Mouse (Mus musculus) liver, adult (tissue): ENCODE results near the gene Dcakd.

Experiments used
- GATA4 ChIP-seq: IDR thresholded peaks from 2 replicates; pipeline ENCODE4 v1.6.1; 2014; ENCODE audit warnings: mild to moderate bottlenecking, low read length; ENCODE audit not compliant: insufficient replicate concordance

Dcakd gene

DNA sequence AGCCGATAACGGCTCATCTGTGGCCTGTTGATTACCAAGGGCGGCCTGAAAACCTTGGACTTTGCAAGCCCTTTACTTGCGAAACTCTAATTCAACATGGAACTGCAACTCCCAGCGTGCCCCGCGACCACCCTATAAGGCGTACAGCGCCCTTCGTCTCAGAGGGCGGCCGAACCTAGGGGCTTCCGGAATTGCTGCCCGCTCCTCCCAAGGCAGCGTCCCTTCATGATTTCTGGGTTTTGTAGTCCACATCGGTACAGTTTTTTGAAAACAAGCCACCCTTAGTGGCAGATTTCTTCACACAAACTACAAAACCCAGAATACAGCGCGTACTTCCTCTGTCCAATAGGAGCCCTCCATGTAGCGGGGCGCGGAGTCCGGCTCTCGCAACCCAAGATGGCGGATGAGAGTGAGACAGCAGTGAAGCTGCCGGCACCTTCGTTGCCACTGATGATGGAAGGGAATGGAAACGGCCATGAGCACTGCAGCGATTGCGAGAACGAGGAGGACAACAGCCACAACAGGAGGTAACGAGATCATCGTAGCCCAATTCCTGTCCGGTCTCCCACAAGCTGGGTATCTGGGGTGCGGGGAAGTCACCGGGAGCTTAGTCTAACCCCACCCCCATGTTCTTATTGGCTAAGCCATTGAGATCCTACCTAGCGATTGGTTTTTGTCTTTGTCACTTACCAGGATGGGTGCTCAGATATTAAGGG, at the start of gene Dcakd, which contains the start of gene Nmt1:
TSS of gene Dcakd (minus strand) at position 158 of the 716 bp plus-strand sequence.
TSS of gene Nmt1 (plus strand) at position 15 of the 716 bp plus-strand sequence.
- TF ChIP-seq GATA4: peak; percentile 20; the same call in 1 of the 2 replicates

DNA sequence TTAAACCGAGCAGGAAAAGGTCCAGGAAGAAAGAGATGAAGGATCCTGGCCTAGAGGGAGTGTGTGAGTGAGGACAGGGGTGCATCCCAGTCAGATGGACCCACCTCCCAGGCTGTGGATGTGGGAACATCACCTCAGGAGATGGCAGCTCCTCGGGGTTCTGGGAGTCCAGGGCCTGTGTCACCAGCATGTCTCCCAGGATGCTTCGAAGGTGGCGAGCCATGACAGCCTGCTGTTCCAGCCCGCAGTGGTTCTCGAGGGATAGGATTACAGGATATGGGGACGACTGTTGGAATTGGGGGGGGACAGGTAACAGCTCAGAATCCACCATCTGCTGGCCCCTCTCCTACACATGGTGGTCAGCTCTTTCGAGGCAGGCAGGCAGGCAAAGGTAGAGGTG, 48.4 kb upstream of the Dcakd start:
- TF ChIP-seq GATA4: no peak

DNA sequence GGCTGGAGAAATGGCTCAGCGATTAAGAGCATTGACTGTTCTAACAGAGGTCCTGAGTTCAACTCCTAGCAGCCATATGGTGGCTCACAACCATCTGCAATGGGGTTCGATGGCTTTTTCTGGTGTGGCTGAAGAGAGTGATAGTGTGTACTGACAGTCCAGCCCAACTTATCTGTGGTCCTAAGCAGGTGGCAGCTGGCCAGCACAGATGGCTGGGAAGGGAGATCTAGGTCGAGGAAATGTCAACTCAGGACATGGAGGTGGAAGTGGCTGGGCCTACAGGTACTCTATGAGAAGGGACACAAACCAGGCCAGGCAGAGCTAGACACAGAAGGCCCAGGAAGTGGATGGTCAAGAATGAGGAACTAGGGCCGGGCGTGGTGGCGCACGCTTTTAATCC, 47.9 kb upstream of the Dcakd start:
- TF ChIP-seq GATA4: no peak

DNA sequence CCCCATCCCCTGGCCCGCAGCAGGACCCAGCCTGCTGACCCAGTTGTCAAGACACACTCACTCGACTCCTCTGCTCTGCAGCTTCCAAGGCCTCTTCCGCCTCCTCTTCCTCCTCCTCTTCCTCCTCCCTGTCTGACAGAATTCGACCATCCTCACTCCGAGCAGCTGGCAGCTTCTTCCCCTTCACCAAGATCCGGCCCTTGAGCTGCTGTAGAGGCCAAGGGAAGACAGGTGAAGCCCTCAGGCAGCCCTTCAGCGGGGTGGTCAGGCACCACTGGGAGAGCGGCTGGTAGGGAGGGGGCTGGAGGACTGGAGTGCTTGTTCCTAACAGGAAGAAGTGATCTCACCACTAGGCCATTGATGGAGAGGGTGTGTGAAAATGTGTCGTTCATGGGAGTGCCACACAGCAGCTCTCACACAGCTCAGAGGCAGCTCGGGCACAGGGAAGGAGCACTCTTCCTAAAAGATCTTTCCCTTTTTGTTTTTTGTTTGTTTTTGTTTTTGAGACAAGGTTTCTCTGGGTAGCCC, 46.7 kb upstream of the Dcakd start:
- TF ChIP-seq GATA4: no peak

DNA sequence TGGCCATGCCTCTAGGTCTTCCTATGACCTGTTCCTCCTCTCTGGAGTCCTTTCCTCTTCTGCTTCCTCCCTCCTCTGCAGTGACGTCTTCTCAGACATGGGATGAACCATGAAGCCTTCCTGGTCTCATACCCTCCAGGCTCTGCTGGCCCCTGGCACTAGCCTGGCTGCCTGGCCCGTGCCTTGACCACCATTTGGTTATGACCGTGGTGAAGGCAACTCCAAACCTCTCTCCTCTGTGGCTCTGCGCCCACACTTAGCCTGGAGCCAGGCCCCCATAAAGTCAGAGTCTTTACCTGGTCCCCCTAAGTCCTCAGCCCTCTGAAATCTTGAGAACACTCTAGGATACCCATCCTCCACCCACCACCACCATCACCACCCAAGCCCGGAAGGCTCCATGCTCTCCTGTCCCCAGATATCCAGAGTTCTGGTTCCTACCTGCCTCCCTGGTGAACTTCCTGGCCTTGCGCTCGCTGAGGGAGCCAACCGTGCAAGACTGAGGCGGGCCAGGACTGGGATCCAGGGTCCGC, 46.1 kb upstream of the Dcakd start:
- TF ChIP-seq GATA4: no peak

DNA sequence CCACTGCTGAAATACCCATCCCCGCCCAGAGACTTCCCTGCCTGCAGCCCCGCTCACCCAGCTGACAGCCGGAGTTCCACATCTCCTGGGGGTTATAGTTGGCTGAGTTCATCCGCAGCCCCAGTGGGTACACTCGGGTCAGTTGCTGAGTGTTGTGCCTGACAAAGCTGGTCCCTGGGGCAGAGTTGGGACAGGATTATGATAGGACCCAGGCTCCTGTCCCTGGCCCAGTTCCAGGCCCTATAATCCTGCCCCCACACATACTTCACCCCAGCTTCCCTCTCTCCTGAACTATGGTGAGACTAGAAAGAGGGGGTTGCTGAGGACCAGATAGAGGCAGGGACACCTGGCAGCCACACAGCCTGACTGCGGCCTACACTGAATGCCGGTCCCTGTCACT, 45.5 kb upstream of the Dcakd start:
- no peak for TF ChIP-seq GATA4

DNA sequence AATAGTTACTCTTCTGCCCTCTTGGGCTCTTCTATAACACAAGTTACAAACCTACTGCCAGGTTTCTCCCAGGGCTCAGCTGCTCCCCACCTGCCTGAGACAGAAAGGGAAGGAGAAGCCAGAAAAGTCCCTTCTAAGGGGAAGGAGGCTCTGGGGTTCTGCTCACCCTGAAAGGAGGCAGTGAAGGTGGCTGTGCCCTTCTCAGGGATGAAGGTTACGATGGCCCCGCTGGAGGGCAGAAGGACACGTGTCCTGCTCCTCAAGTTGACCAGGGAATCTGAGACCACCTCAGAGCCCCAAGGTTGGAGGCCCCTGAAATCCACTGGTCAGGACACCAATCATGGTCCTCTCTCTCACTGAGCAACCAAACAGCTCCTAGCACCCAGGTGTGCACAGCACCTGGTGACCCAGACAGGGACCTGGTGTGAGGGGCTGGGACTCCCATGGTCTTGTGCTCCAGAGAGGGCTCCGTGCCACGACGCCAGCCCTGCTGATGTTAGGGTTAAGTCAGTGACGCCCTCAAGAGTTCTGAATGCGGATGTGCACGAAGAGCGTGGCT, 42.3 kb upstream of the Dcakd start:
- no peak for TF ChIP-seq GATA4

DNA sequence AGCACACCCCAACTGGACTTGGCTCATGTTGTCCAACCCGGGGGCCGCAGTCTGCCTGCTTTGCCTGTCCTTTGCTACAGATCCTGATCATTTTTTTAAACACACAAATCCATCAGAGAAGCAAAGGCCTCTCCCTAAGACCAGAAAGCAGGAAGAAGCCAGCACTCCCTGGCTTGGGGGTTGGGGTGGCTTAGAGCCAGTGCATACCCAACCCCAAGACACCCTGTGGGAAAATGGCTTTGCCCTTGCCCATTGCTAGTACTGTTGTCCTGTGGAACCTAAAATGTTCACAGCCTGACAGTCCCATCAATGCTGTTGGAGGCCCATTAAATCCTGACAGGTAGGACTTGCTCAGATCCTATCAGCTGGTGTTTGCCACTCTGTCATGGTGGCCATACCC, 41.6 kb upstream of the Dcakd start:
- TF ChIP-seq GATA4: no peak

DNA sequence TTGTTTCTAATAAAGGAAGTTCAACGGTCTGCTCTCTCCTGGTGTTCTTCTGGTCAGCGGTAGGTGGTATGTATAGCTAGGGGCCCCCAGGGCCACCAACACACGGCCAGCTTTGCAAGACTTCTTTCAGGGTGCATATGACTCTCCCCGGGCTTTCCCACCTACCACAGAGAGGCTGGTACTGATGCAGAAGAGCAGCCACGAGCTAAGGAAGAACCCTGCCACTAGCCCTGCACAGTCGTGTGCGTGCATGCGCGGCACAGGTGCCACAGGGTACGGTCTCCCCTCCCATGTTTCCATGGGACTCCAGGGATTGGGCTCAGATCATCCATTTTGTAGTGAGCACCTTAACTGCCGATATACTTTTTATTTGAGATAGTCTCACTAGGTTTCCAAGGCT, 40.8 kb upstream of the Dcakd start:
- no peak for TF ChIP-seq GATA4

DNA sequence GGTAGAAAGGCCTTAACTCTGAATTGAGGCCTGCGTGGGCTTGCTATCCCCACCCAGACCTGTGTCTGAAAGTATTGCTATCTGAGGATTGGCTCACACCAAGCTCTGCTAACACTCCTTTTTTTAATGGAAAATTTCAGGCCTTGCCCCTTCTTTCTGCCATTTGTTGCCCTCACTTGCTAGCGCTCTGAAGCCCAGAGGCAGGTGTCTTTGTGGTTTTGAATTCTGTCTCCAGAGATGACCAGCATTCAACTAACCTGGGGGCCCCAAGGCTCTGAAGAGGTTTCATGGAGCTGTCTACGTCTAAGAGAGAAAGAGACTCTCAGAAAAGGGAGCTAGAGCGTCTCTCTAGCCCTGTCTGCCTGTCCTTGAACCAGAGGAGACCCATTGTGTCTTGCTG, 40.1 kb upstream of the Dcakd start:
- TF ChIP-seq GATA4: no peak

DNA sequence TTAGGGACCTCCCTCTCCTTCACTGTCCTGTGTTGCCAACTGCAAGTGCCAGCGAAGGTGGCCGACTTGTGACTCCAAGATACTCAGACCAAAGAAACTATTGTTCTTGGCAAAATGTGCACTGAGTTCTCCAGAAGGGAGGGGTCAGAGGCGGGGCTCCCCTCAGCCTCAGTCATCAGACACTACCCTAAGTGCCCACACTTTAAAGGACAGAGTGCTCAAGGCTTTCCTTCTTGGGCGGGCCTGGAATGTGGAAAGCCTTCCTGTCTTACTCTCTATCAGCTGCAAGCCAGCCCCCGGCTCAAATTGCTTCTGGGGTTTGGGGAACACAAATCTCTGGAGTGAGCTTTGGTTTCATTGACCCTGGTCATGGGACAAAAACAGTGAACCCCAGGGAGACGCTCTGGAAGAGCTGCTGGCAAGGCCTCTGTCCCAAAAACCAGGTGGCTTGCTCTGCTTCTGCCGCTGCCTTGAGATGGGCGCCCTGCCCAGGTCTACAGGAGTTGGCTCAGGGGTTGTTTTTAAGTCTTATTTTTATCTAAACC, 39.4 kb upstream of the Dcakd start:
- TF ChIP-seq GATA4: no peak

DNA sequence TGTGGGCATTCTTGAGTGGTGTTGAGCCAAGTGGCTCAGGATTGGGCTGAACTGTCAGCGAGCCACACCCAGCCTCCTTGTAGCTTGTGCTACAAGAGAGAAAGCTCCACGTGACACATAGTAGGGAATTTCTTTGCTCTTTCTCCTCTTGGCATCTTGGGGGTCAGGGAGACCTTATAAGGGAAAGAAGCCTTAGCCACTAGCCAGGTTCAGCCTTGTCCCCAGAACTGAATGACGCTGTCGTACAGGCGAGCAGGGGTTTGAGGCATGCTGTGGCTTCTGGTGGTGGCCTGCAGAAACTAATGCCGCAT, 38.9 kb upstream of the Dcakd start:
- no peak for TF ChIP-seq GATA4

DNA sequence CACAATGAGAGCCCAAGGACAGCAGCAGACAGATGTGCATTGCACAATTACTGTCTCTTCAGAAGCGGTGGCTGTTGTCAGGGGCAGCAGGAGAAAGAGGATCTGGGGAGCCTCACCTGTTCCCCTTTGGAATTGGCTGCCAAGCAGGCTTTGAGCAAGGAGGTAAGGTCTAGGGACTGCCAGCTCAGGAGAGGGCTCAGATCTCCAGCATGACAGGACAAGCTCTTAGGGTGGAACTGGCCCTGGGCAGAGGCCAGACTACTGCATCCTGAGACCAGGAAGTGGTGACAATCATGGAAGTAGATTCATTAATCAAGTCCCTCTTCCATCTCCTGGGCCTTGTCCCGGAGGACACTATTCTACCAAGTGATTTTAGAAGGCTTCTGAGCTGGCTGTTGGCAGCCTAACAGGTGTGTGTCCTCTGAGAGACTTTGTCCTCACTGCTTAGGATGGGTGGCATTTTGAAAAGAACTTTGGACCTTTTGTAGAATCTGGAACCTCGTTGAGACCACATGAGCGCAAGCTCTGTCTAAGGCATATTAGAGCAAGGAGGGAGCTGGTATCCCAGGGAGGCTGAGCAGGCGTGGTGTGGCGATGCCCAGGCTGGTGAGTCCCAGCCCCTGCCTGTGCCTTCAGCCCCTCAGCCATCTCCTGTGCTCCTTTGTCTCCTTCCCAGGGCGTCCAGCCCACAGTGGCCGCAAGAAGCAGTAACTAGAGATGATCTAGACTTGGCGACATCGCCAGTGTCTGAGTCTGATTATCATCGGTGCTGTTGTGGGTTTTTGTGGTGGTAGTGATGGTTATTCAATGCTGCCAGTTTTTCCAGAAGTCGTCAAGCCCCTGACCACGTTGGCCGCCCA, 38.3 kb upstream of the Dcakd start:
- no peak for TF ChIP-seq GATA4

DNA sequence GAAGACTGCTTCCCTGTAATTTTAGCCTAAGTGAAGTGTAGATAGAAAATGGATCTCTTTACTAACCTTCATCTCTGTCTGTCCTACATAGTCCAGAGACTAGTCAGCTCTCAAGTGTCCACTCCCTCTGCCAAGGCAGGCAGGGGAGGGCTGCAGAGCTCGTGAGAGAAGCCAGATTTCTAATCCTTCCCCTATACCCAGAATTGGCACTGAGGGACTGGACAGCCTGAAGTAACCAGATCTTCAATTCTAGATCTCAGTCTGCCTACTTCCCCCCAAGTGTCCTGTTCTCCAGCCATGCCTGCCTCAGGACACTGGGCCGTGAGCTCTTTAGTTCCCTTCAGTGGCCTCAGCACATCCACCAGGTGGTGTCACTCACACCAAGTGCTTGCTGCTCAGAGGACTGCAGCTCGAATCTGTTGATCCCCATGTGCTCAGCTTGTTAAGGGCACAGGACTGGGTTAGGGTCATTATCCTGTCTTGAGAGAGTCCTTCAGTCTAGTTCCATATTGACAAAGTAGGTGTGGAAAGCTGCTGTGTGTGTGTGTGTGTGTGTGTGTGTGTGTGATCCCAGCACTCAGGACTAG, 30.5 kb upstream of the Dcakd start:
- TF ChIP-seq GATA4: no peak

DNA sequence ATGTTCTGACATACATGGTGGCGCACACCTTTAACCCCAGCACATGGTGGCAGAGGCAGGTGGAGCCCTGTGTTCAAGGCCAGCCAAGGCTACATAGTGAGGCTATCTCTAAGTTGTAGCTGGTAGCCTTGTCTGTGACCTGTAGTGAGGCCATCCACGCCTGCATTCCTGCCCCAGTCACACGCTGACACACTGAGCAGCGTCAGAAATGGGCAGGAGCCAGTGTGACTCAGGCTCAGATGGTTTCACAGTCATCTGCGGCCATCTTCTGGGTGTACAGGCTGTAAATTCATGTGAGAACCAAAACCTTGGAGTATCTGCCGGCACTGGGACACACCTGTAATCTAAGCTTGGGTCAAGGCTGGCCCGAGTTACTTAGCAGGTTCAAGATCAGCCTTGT, 28.5 kb upstream of the Dcakd start:
- no peak for TF ChIP-seq GATA4
